Mouse (Mus musculus) hindbrain, embryonic 14.5 days (tissue): ENCODE data around the gene H2-Ob. TPM values are rescaled to one million over a fixed set of nuclear protein-coding genes. Genes with fewer than 3 reads are reported as not detected.

Experiments
- ATAC-seq: fragments of 200-750 bp; cut with Nextera tagmentation; 2 replicates; pipeline ENCODE4 v1.8.0; 2017; ENCODE audit warnings: moderate number of reproducible peaks, mild to moderate bottlenecking, moderate TSS enrichment, moderate library complexity; ENCODE audit not compliant: low FRiP score
- DNase-seq: peaks from one replicate; pipeline ENCODE4 v3.0.0-alpha.2; 2015; ENCODE audit warnings: low spot score
- H3K27ac ChIP-seq: fragments of 300-500 bp; sonication (generic); 2 replicates; pipeline ENCODE4 v1.5.1; 2014; ENCODE audit warnings: mild to moderate bottlenecking, moderate library complexity
- H3K27me3 ChIP-seq: fragments of 300-500 bp; sonication (generic); 2 replicates; pipeline ENCODE4 v1.6.1; 2014; ENCODE audit warnings: mild to moderate bottlenecking, low read length, mixed read lengths; ENCODE audit not compliant: control insufficient read depth, insufficient read depth
- H3K36me3 ChIP-seq: fragments of 300-500 bp; sonication (generic); replicated peaks from 2 replicates; pipeline ENCODE4 v1.6.1; 2014; ENCODE audit not compliant: control insufficient read depth, insufficient read depth
- H3K4me1 ChIP-seq: fragments of 300-500 bp; sonication (generic); replicated peaks from 2 replicates; pipeline ENCODE4 v1.6.1; 2014; ENCODE audit warnings: antibody characterized with exemption, low read length, mixed read lengths; ENCODE audit not compliant: control insufficient read depth, insufficient read depth
- H3K4me2 ChIP-seq: fragments of 300-500 bp; sonication (generic); replicated peaks from 2 replicates; pipeline ENCODE4 v1.6.1; 2014; ENCODE audit warnings: mild to moderate bottlenecking, moderate library complexity
- H3K4me3 ChIP-seq: fragments of 300-500 bp; sonication (generic); replicated peaks from 2 replicates; pipeline ENCODE4 v1.5.1; 2014; ENCODE audit warnings: mild to moderate bottlenecking, low read length
- H3K9ac ChIP-seq: fragments of 300-500 bp; sonication (generic); 2 replicates; pipeline ENCODE4 v1.6.1; 2014
- H3K9me3 ChIP-seq: fragments of 300-500 bp; sonication (generic); 2 replicates; pipeline ENCODE4 v1.6.1; 2016; ENCODE audit warnings: low read length; ENCODE audit not compliant: control insufficient read depth
- WGBS: fragments of 180-500 bp; shearing (Covaris S2); extraction: QIAGEN DNeasy Blood & Tissue Kit; methylation state at CpG from one replicate; pipeline ENCODE4 v1.1.7; 2014; 5-methylcytosine and 5-hydroxymethylcytosine counted together
- polyA plus RNA-seq: library from polyadenylated mRNA; unstranded; fragments of >200 nt; fragmentation: Nextera tagmentation; extraction: Ambion mirVana; gene quantifications from 2 replicates; pipeline ENCODE4 v1.2.1, GENCODE M21; 2014

Gene H2-Ob
- not detected in 2 replicates for polyA plus RNA-seq

DNA sequence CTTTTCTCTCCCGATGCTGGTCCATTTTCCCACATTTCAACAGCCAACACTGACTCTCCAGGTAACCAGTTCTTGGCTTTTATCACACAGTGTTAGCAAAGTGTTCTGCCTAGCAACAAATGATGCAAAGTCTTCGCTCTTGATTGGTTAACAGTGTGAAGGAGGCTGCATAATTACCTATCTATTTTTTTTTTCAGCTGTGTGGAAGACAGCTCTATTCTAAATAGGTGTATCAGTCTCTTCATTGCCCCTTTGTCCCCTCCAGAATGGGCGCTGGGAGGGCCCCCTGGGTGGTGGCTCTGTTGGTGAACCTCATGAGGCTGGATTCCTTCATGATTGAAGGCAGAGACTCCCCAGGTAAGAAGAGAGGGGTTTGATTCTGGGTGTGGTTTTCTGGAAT, at the start of gene H2-Ob:
TSS of gene H2-Ob (plus strand) at position 198 of the 400 bp plus-strand sequence.
- 60% methylated on average over 3 of the region's 3 CpGs for WGBS
- Histone ChIP-seq H3K9ac (no peak within 1 kb of the TSS), H3K4me3 (no peak within 1 kb of the TSS), H3K36me3 (no peaks in the 10 kb centered on the region), H3K4me2 (no peak within 1 kb of the TSS), H3K9me3 (0 out of 2 replicates have a peak, but pooled peaks cover 2% of the 10 kb centered on the region), H3K27ac (no peak within 1 kb of the TSS), H3K4me1 (no peaks in the 10 kb centered on the region), H3K27me3 (no peaks in the 10 kb centered on the region)
- ATAC-seq (no peak), DNase-seq (peak; percentile 74)

DNA sequence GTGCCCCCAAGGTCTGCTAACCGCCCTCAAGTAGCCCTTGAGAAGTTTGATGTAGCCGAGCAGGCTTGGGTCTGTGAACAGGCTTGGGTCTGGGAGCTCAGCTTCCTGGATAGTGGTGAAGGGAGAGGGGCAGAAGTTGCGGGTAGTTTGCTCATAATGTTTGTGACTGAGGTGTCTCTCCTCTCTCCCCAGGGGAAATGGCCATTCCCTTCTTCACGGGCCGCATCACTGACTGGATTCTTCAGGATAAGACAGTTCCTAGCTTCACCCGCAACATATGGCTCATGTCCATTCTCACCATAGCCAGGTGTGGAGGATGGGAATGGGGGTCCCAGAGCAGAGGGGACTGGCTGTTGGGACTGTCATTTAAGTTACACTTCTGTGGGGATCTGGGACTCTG, 49.7 kb upstream of the H2-Ob start:
- ATAC-seq: no peak
- Histone ChIP-seq H3K36me3 (no peaks in the 10 kb centered on the region), H3K4me1 (peaks cover 13% of the 10 kb centered on the region), H3K9ac (no peak overlapping the region), H3K27ac (no peak overlapping the region), H3K4me2 (no peak overlapping the region), H3K9me3 (no peaks in the 10 kb centered on the region), H3K4me3 (no peak overlapping the region), H3K27me3 (peaks cover 74% of the 10 kb centered on the region)
- no peak for DNase-seq
- WGBS: 69% methylated on average over 6 of the region's 6 CpGs

DNA sequence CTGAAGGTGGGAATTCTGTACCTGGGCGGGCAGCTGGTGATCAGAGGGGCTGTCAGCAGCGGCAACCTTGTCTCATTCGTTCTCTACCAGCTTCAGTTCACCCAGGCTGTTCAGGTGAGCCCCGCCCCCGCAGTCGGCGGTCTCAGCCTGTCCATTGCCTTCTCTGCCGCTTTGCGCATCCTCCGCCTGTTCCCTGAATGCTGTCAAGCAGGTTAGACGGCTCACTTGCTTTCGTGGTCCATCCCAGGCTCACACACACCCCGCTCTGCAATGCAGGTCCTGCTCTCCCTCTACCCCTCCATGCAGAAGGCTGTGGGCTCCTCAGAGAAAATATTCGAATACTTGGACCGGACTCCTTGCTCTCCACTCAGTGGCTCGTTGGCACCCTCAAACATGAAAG, 45.9 kb upstream of the H2-Ob start:
- no peak overlapping the region for H3K27ac ChIP-seq
- H3K4me1 ChIP-seq: peaks cover 5% of the 10 kb centered on the region
- no peak overlapping the region for H3K9ac ChIP-seq
- H3K4me3 ChIP-seq: no peak overlapping the region
- no peak for DNase-seq
- no peaks in the 10 kb centered on the region for H3K9me3 ChIP-seq
- 26% methylated on average over 16 of the region's 16 CpGs for WGBS
- ATAC-seq: no peak
- no peaks in the 10 kb centered on the region for H3K36me3 ChIP-seq
- peaks cover 82% of the 10 kb centered on the region for H3K27me3 ChIP-seq
- no peak overlapping the region for H3K4me2 ChIP-seq

DNA sequence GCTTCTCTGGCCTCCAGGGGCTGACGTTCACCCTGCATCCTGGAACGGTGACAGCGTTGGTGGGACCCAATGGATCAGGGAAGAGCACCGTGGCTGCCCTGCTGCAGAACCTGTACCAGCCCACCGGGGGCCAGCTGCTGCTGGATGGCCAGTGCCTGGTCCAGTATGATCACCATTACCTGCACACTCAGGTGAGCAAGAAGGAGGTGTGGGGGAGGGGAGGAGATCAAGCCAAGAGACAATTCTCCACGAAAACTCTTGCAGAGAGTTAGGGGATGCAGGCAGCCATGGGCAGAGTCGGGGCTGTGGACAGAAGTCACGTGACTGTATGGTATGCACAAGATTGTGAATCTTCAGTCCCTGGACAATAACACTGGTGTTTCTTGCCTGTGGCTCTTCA, 45.2 kb upstream of the H2-Ob start:
- 57% methylated on average over 8 of the region's 8 CpGs for WGBS
- Histone ChIP-seq H3K4me2 (no peak overlapping the region), H3K36me3 (no peaks in the 10 kb centered on the region), H3K4me3 (no peak overlapping the region), H3K27ac (no peak overlapping the region), H3K9me3 (no peaks in the 10 kb centered on the region), H3K27me3 (peaks cover 83% of the 10 kb centered on the region), H3K4me1 (peaks cover 4% of the 10 kb centered on the region; the same call in 1 of the 2 replicates), H3K9ac (no peak overlapping the region)
- ATAC-seq: no peak
- no peak for DNase-seq

DNA sequence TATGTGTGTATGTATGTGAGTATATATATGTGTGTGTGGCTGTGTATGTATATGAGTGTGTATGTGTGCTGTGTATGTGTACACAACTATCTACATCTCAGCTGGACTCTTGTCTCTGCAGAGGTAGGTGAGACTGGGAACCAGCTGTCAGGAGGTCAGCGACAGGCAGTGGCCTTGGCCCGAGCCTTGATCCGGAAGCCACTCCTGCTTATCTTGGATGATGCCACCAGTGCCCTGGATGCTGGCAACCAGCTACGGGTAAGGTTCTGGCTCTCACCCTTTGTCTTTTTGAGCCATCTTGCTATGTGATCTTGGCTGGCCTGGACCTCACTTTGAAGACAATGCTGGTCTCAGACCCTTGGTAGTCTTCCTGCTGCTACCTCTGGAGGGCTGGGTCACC, 44.0 kb upstream of the H2-Ob start:
- H3K27ac ChIP-seq: no peak overlapping the region
- H3K36me3 ChIP-seq: no peaks in the 10 kb centered on the region
- H3K9ac ChIP-seq: no peak overlapping the region
- no peaks in the 10 kb centered on the region for H3K9me3 ChIP-seq
- H3K4me2 ChIP-seq: no peak overlapping the region
- ATAC-seq: no peak
- H3K4me1 ChIP-seq: peaks cover 4% of the 10 kb centered on the region; the same call in 1 of the 2 replicates
- no peak for DNase-seq
- peaks cover 83% of the 10 kb centered on the region for H3K27me3 ChIP-seq
- no peak overlapping the region for H3K4me3 ChIP-seq
- 81% methylated on average over 4 of the region's 4 CpGs for WGBS

DNA sequence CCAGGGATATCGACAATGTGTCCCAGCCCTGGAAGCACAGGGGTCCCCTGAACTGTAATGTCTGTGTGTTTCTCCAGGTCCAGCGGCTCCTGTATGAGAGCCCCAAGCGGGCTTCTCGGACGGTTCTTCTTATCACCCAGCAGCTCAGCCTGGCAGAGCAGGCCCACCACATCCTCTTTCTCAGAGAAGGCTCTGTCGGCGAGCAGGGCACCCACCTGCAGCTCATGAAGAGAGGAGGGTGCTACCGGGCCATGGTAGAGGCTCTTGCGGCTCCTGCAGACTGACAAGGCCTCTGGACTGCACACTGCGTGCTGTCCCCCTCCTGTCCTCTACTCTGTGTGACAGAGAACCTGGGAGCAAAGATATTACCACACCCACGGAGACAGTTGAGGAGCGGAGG, 42.2 kb upstream of the H2-Ob start:
- Histone ChIP-seq H3K4me3 (no peak overlapping the region), H3K27ac (no peak overlapping the region), H3K9ac (no peak overlapping the region), H3K4me1 (peaks cover 4% of the 10 kb centered on the region; the same call in 1 of the 2 replicates), H3K9me3 (no peaks in the 10 kb centered on the region), H3K4me2 (no peak overlapping the region), H3K36me3 (no peaks in the 10 kb centered on the region), H3K27me3 (peaks cover 82% of the 10 kb centered on the region)
- no peak for ATAC-seq
- DNase-seq: no peak
- WGBS: 33% methylated on average over 12 of the region's 12 CpGs

DNA sequence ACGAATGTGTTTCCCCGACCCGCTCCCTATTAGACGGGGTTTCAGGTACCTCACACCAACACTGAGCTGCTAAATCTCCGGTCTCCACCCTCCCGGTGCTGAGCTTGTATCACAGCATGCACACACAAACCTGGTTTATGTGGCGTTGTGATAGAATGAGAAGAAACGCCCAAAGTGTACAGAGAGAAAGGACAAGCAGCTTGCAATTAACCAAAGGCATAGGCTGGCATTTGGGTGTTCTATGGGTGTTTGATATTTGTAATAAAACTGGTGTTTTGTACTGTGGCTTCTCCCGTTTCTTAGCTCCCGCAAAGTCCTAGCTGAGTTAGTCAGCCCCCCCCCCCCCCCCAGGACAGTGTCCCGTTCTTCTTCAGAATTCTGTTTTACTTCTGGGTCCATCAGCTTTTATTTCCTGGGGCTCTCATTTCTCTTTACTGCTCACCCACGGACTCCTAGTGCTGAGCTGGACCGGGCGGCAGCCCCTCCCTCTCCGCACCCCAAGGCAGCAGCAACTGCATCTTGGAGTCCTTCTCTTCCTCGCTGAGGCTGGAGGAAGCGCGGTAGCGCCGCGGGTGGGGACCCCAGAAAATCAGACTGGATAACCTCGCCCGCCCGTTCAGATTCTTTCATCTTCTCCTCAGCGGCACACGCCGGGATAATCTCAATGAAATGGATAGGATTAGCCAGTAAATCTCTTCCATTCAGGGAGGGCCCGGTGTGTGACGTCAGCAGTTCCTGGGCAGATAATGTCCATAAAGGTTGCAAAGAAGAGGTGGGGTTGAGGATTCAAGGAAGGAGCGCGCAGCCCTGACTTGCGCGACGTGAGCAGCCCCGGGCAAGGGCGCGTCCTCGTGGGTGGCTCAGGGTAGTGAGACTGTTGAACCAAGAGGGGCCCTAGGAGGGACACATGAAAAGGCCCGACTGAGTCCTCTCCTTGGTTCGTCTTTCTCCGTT, 41.5 kb upstream of the H2-Ob start, which contains the start of gene Psmb8:
TSS of gene Psmb8 (plus strand) at position 781 of the 954 bp plus-strand sequence.
- ATAC-seq (peak; percentile 79; the same call in 1 of the 2 replicates), DNase-seq (peak; percentile 90)
- Histone ChIP-seq H3K4me1 (peaks cover 4% of the 10 kb centered on the region; the same call in 1 of the 2 replicates), H3K9ac (peak within 1 kb of the TSS; percentile 47), H3K4me3 (peak within 1 kb of the TSS; percentile 34), H3K9me3 (no peaks in the 10 kb centered on the region), H3K27me3 (peaks cover 75% of the 10 kb centered on the region), H3K36me3 (no peaks in the 10 kb centered on the region), H3K4me2 (peak within 1 kb of the TSS; percentile 66), H3K27ac (no peak within 1 kb of the TSS)
- 7% methylated on average over 41 of the region's 41 CpGs for WGBS

DNA sequence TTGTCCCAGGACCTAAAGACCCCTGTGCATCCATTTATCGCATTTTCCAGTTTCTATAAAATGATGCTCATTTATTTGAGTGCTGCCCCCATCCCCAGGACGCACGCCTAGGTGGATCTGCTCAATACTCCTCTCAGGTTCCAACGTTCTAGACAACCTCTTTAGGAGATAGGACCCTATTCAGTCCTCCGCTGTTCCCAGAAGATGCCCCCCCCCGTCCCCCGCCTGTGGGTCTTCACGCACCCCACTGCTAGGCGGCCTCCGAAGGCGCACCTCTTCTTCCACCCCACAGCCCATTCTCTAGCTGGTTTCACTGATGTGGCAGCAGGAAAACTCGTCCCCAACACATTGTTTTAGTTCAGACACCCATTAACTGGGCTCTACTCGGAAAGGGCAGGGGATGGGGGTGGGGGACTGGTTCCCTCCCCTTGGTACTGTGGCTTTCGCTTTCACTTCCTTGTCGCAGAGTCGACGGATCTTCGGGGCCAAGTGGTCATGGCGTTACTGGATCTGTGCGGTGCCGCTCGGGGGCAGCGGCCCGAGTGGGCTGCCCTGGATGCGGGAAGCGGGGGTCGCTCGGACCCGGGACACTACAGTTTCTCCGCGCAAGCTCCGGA, 40.7 kb upstream of the H2-Ob start:
- H3K9me3 ChIP-seq: no peaks in the 10 kb centered on the region
- peak overlapping the region; percentile 66 for H3K4me2 ChIP-seq
- H3K27ac ChIP-seq: no peak overlapping the region
- H3K4me1 ChIP-seq: peaks cover 4% of the 10 kb centered on the region; the same call in 1 of the 2 replicates
- no peaks in the 10 kb centered on the region for H3K36me3 ChIP-seq
- H3K27me3 ChIP-seq: peaks cover 67% of the 10 kb centered on the region
- peak overlapping the region; percentile 34 for H3K4me3 ChIP-seq
- peak; percentile 39; the same call in 1 of the 2 replicates for ATAC-seq
- no peak for DNase-seq
- peak overlapping the region; percentile 47 for H3K9ac ChIP-seq
- 1% methylated on average over 32 of the region's 32 CpGs for WGBS

DNA sequence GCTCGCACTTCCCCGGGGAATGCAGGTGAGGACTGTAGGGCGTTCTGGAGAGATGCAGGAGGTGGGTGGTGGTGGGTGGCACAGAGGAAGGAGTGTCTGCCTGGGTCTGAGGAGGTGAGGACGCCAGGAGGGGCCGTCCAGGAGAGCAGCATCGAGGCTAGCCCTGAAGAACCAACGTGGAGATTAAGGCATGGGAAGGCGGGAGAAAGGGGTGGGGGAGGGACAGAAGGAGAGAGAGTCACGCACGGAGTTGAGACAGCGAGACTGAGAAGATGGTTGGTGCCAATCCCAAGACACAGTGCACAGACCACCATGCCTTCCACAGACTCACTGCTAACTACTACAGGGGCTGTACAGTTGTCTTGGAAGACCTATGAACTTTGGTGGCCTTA, 40.2 kb upstream of the H2-Ob start:
- Histone ChIP-seq H3K4me1 (peaks cover 4% of the 10 kb centered on the region; the same call in 1 of the 2 replicates), H3K36me3 (no peaks in the 10 kb centered on the region), H3K27ac (no peak overlapping the region), H3K9ac (0 out of 2 replicates have a peak overlapping the region, but pooled peaks have one; percentile 47), H3K9me3 (no peaks in the 10 kb centered on the region), H3K4me3 (peak overlapping the region; percentile 34), H3K4me2 (peak overlapping the region; percentile 66), H3K27me3 (peaks cover 67% of the 10 kb centered on the region)
- 12% methylated on average over 11 of the region's 11 CpGs for WGBS
- no peak for DNase-seq
- no peak for ATAC-seq
